Mouse (Mus musculus): ENCODE data around the gene 4933428G20Rik.

4933428G20Rik gene

GRCm38 (mm10) chr11:97533653-97534052 is 33.5 kb upstream of the 4933428G20Rik start:
- in situ Hi-C loops (cut with MboI, MseI) = loop anchor here (5.0 kb wide), 1 partner anchor 94 kb away; the partner anchor contains the start of gene Epop

GRCm38 (mm10) chr11:97532950-97533582 is 32.9 kb upstream of the 4933428G20Rik start:
- in situ Hi-C loops (cut with MboI, MseI) = loop anchor here (5.0 kb wide), 1 partner anchor 94 kb away; the partner anchor contains the start of gene Epop

GRCm38 (mm10) chr11:97532354-97532753 is 32.2 kb upstream of the 4933428G20Rik start:
- in situ Hi-C loops (cut with MboI, MseI) = loop anchor here (5.0 kb wide), 1 partner anchor 95 kb away; the partner anchor contains the start of gene Epop

DNA sequence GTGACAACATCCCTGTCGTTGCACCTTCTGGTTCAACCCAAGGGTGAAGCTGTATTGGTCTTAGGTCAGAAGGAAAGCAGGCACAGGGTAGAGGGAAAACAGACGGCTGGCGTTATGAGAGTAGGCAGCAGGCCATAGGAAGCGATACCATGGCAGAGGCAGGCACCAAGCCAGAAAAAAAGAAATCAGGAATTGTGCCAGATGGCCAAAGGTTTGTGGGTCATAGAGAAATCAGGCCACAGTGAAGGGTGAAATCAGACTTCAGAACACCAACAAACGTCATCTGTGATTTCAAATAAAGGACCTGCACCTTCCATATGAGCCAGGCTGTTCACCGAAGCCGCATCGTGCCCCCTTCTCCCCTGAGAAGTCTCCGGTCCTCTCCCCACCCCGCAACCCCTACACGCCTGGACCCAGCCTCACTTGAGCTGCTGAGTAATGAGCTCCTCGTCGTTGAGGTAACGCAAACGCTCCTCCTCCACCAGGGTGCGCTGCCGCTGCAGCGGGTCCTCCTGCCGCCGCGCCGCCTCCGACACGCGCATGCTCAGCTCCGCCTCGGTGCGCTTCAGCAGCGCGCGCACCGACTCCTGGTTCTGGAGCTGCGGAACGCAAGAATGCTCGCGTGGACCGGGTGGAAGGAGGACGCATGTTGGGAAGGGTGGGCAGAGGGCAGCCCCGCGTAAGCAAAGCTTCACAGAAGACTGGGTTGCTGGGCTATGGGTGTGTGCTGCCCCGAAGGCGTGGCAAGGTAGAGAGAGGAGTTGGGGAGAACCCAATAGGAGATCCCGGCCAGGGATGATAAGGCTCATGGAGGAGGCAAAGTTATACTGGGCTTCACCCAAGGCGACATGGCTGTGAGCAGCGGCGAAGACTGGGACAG is 31.5 kb upstream of the 4933428G20Rik start:
- in situ Hi-C loops (cut with MboI, MseI) = loop anchor here (5.0 kb wide), 1 partner anchor 96 kb away; the partner anchor contains the start of gene Epop

DNA sequence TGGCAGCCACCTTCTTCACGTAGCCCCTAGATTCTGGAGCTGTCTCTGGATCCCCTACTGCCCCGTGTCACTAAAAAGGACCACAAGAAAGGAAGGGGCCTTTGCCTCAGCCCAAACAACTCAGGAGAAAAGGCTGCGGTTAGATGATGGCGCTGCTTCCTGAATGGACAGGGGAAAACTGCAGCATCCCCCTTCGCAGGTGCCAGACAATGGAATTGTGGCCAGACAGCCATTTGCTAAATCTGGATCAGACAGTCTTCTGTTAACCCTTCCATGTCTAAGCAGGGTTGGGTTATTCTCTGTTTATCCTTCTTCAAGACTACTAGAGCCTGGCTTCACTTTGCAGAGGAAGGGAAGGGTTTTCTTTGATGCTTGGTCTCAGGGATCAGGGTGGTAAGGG is 30.8 kb upstream of the 4933428G20Rik start:
- in situ Hi-C loops (cut with MboI, MseI) = loop anchor here (5.0 kb wide), 1 partner anchor 96 kb away; the partner anchor contains the start of gene Epop

GRCm38 (mm10) chr11:97530069-97530468 is 29.9 kb upstream of the 4933428G20Rik start:
- in situ Hi-C loops (cut with MboI, MseI) = loop anchor here (5.0 kb wide), 1 partner anchor 97 kb away; the partner anchor contains the start of gene Epop

- in situ Hi-C loops (cut with MboI, MseI) = no loop called here
Observed at GRCm38 (mm10) chr11:97528282-97528808, 28.2 kb upstream of the 4933428G20Rik start.

DNA sequence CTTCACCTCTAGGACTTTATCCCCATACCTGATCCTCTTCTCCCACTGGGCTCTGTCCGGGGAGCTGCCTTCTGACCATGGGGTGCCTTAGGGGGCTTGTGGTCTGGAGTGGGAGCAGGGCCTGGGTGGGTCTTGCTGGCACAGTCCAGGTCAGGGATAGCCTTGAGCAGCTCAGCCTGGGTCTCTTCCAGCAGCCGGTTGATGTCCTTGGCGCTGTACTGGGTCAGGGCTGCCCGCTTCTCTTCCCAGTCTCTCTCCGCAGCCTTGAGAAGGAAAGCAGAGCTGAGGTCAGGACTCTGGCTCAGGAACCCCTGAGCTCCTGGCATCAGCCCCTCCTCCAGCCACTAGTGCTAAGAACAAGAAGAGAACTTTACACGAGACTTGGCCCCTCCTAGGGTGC is 25.2 kb upstream of the 4933428G20Rik start:
- in situ Hi-C loops (cut with MboI, MseI) = no loop called here

DNA sequence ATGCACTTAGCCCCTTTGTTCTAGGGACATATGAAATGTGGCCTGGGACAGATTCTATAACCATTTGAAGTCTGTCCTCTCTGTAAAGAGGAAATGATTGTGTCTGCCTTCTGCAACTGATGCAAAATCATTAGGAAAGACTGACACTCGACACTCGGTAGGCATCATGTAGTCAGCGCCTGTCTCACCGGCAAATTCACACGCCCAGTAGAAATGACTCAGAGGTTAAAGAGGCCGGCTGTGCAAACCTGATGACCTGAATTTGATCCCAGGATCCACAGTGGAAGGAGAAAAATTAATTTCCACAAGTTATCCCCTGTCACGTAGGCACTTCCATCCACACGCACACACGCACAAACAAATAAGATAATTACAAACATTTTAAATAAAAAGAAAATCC is 24.2 kb upstream of the 4933428G20Rik start:
- in situ Hi-C loops (cut with MboI, MseI) = no loop called here

DNA sequence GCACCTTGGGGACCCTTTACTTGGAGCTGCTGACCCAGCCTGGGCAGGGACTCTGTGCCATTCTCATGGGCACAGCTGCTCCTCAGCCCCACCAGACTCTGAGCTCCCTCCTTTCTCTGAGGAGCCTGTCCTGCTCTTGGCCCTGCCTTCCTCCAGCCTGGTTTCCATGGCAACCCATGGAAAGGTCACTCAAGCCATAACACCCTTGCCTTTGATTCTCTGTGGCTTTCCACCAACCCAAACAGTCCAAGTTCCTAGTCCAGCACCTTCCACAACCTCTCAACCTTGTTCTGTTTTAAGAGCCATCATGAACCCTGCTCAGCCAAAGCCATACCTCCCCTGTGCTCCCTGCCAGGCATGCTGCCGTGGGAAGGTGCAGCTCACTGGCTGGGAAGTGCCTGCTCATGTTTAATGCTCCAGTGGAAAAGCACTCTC is 23.7 kb upstream of the 4933428G20Rik start:
- in situ Hi-C loops (cut with MboI, MseI) = no loop called here

DNA sequence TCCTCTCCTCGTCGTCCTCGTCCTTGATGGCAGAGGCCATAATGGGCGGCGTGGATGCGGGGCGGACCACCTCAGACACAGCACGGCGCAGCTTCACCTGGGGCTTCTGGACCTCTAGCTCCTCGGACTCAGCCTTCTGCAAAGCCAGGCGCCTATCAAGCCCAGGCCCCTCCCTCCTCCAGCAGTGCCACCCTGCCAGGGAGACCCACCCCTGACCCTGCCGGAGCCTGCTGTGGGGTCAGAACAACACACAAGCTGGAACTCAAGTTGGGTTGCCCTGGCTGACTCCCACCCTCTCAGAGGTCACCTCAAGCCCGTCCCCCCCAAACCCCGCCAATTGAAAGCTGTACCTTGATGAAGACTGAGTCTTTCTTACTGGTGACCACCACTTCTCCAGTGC is 23.0 kb upstream of the 4933428G20Rik start:
- in situ Hi-C loops (cut with MboI, MseI) = no loop called here

- in situ Hi-C loops (cut with MboI, MseI) = no loop called here
Observed at GRCm38 (mm10) chr11:97521741-97522474, 21.8 kb upstream of the 4933428G20Rik start.

DNA sequence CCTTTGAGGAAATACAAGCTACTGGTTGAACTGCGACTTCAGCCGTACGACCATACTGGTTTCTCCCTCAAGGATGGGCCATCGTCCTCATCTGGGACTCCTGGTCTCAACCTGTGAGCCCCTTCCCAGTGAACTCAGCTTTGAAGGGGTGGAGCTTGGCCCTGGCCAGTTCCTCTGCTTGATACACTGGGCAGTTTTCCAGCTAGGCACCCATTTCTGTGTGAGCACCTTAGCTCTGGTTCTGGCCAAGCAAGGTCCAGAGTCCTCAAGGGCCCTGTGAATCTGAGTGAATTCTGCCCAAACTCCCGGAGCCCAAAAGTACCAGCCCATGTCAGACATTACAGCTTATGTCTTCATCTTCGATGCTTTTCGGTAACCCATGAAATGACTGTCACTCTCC is 20.4 kb upstream of the 4933428G20Rik start:
- in situ Hi-C loops (cut with MboI, MseI) = no loop called here

- in situ Hi-C loops (cut with MboI, MseI) = no loop called here
Observed at GRCm38 (mm10) chr11:97513066-97513465, 12.9 kb upstream of the 4933428G20Rik start.

DNA sequence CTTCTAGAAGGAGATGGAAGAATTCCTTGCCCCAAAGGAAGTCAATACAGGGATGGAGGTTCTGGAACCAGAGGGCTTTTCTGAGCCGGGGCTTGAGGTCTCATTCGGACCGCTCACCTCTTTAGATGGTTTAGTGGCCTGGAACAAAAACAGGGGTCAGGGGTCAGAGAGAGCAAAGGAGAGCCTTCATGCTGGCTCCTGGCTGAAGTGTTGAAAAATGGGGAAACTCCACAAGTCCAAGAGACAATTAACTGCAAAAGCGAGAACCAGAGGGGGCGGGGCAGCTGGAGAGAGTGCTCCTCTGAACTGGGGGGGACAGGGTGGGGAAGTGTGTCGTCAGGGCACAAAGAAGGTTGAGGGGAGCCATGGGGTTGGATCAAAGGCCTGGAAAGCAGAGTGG is 12.4 kb upstream of the 4933428G20Rik start:
- in situ Hi-C loops (cut with MboI, MseI) = no loop called here

- in situ Hi-C loops (cut with MboI, MseI) = no loop called here
Observed at GRCm38 (mm10) chr11:97511661-97512369, 11.7 kb upstream of the 4933428G20Rik start.

GRCm38 (mm10) chr11:97510966-97511660 is 11.0 kb upstream of the 4933428G20Rik start:
- in situ Hi-C loops (cut with MboI, MseI) = no loop called here

- in situ Hi-C loops (cut with MboI, MseI) = no loop called here
Observed at GRCm38 (mm10) chr11:97509715-97510485, 9.8 kb upstream of the 4933428G20Rik start.

GRCm38 (mm10) chr11:97509058-97509457 is 8.9 kb upstream of the 4933428G20Rik start:
- in situ Hi-C loops (cut with MboI, MseI) = no loop called here
